Mouse (Mus musculus): ENCODE data around the gene Btbd11. TPM values are rescaled to one million over a fixed set of nuclear protein-coding genes. Genes with fewer than 3 reads are reported as not detected.
A peak's percentile ranks its signal among the peaks of the same experiment; 100 is the strongest.

Gene Btbd11
- polyA plus RNA-seq, 1 experiment: 22.3 TPM

DNA sequence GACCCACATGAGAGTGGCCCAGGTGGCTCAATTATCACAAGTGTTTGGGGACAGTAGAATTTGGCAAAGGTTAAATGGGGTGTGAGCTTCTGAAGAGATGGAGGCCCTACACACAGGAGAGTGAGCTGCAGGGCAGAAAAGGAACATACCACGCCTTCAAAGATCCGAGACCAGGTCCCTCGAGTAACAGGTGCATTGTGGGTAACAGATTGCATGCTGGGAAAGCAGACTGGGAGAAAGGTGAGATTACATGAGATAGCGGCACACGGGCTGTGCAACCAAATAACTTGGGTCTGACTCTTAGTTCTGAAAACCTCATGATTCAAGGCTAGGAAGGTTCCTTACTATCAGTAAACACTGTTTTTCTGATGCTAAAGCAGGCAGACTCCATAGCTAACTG is 209.7 kb downstream of the Btbd11 start:
- no peaks in the 10 kb centered on the region for H3K4me1 ChIP-seq (ENCODE audit: control insufficient read depth, insufficient read depth, low read length)
- H3K27ac ChIP-seq (ENCODE audit: insufficient read depth, low read length): no peak overlapping the region
- no peak overlapping the region for H3K4me3 ChIP-seq (ENCODE audit: insufficient read depth, low read length)
- TF ChIP-seq POLR2A (IDR thresholded peaks at IDR 0.05; ENCODE audit: extremely low read depth, insufficient read depth, low read length) (no peak), CTCF (IDR thresholded peaks at IDR 0.05; ENCODE audit: extremely low read depth, insufficient read depth, low read length) (no peak)

DNA sequence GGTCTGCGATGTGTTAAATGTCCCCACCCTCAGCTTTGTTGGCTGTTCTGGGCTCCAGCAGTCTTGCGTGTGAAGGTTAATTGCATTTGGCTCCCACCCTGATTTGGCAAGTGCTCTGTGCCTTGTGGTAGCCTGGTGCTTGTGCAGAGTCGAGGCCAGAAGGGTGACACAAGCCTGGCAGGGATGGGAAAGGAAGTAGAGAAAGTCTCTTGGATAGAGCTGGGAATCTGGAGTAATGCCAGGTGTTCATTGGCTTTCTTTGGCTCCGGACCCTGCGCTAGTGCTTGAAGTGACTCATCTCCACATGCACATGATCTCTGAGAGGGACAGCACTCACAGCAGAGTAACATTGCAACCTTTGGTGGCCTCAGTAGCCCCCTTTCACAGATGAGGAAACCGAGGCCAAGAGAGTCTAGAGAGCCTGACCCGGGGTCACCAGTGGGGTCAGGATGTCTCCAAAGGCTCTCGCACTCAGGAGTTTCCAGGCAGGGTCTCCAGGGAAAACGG is 211.5 kb downstream of the Btbd11 start:
- Histone ChIP-seq H3K4me1 (ENCODE audit: control insufficient read depth, insufficient read depth, low read length) (no peaks in the 10 kb centered on the region), H3K4me3 (ENCODE audit: insufficient read depth, low read length) (peak overlapping the region; percentile 34; the same call in 1 of the 2 replicates), H3K27ac (ENCODE audit: insufficient read depth, low read length) (no peak overlapping the region)
- TF ChIP-seq CTCF (IDR thresholded peaks at IDR 0.05; ENCODE audit: extremely low read depth, insufficient read depth, low read length) (no peak), POLR2A (IDR thresholded peaks at IDR 0.05; ENCODE audit: extremely low read depth, insufficient read depth, low read length) (no peak)

DNA sequence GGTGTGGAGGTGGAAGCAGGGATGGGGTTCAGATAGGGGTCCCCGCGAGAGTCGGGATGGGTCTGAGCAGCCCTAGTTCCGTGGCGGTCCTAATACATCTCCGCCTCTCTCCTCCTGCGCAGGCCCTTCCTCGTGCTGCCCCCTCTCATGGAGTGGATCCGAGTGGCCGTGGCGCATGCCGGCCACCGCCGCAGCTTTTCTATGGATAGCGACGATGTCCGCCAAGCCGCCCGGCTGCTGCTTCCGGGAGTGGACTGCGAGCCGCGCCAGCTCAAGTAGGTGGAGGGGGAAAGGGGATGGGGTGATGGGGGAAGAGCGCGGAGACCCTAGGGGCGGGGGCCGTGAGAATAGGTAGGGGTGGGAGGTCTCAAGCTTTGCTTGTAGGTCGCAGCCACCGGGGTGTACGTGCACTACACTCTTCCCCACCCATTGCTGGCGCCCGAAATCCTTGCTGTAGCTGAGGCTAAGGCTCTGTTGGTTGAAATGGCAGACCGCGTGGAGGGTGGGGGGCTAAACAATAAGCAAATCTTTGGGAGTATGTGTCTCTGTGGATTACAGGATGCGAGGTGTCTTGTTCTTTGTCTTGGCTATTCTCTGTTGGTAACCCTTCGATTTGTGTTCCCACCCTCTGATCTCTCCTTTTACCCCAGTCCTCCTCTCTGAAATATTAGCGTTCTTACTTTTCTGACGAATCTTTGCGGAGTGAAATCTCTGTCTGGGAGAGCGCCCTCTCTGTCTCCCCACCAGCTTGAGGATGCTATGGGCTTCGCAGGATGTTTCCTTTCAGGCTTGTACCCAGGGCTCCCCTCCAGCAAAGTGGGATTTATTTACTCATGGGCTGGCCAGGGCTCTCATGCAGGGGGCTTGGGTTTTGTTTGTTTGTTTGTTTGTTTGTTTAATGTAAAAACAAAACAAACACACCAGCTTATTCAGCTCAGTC is 212.3 kb downstream of the Btbd11 start:
- H3K27ac ChIP-seq (ENCODE audit: insufficient read depth, low read length): no peak overlapping the region
- TF ChIP-seq POLR2A (IDR thresholded peaks at IDR 0.05; ENCODE audit: extremely low read depth, insufficient read depth, low read length) (no peak), CTCF (IDR thresholded peaks at IDR 0.05; ENCODE audit: extremely low read depth, insufficient read depth, low read length) (no peak)
- H3K4me3 ChIP-seq (ENCODE audit: insufficient read depth, low read length): peak overlapping the region; percentile 34
- H3K4me1 ChIP-seq (ENCODE audit: control insufficient read depth, insufficient read depth, low read length): no peaks in the 10 kb centered on the region

DNA sequence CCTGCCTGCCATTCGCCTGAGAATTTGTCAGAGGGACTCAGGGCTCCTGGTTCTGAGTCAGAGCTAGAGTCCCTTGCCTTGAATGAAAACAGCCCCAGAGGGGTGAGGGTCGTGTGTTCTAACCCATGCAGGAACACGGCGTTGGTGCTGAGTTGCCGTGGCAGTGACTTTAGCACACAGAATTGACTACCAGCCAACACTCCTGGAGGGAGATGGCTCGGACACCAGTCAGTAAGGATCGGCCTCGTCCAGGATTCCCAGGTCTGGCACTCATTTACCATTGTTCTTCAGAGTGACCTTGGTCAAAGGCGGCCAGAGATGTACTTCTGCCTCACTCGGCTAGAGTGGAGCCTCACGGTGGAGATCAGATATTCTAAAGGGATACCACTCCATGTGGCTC is 215.9 kb downstream of the Btbd11 start:
- no peaks in the 10 kb centered on the region for H3K4me1 ChIP-seq (ENCODE audit: control insufficient read depth, insufficient read depth, low read length)
- H3K4me3 ChIP-seq (ENCODE audit: insufficient read depth, low read length): no peak overlapping the region
- H3K27ac ChIP-seq (ENCODE audit: insufficient read depth, low read length): no peak overlapping the region
- TF ChIP-seq POLR2A (IDR thresholded peaks at IDR 0.05; ENCODE audit: extremely low read depth, insufficient read depth, low read length): no peak
- TF ChIP-seq CTCF (IDR thresholded peaks at IDR 0.05; ENCODE audit: extremely low read depth, insufficient read depth, low read length): no peak

DNA sequence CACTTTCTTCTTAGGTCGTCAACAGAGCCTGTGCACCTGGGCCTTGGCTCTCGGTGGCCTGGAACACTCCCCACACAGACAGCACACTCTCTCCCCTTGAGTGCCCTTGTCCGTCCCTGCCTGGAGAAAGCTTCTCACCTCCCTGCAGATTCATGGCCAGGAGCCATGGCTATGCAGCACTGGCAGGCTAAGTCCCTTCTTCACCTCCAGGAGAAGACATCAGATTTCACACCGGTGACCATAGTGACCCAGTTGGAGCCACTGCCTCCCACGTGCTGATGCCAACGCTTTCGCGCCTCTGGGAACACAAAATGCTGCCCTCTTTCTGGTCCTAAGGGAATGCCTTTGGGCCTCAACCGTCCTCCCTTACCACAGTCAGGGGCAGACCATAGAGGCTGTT is 217.9 kb downstream of the Btbd11 start:
- H3K4me3 ChIP-seq (ENCODE audit: insufficient read depth, low read length): no peak overlapping the region

DNA sequence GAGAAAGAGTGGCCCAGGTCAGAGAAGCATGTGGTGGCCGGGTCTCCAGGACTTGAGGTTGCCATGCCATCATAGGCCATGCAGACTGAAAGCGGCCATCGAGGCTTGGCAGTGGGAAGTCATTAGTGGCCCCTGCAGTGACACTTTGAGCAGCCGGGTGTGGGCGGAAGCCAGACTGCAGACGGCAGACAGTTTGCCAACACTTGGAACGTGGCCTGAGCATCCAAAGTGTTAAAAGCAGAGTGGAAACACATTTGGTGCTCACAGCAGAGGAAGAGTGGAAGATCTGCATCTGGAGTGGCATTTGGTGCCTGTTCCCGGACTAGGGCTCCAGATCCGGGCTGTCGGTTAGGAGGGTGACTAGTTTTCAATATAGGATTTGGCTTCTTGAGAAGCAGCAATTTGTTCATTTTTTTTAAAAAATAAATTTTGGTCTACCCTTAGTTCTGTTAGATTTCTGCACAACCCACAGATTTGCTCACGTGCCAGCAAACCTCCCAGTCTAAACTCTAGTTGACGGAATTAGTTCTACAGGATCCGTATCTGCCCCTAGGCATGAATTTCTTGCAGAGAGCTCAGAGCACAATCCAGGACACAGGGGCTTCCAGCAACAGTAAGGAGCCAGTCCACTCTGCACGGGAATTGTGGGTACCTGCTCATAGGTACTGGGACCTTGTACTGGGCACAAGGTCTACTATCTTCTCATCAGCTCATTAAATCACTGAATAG is 222.1 kb downstream of the Btbd11 start:
- no peak overlapping the region for H3K27ac ChIP-seq (ENCODE audit: insufficient read depth, low read length)

More for the DNA sequence above, 217.9 kb downstream of the Btbd11 start:
- TF ChIP-seq CTCF (IDR thresholded peaks at IDR 0.05; ENCODE audit: extremely low read depth, insufficient read depth, low read length) (no peak), POLR2A (IDR thresholded peaks at IDR 0.05; ENCODE audit: extremely low read depth, insufficient read depth, low read length) (no peak)
- H3K4me1 ChIP-seq (ENCODE audit: control insufficient read depth, insufficient read depth, low read length): no peaks in the 10 kb centered on the region; the same call in 1 of the 2 replicates
- H3K27ac ChIP-seq (ENCODE audit: insufficient read depth, low read length): no peak overlapping the region

DNA sequence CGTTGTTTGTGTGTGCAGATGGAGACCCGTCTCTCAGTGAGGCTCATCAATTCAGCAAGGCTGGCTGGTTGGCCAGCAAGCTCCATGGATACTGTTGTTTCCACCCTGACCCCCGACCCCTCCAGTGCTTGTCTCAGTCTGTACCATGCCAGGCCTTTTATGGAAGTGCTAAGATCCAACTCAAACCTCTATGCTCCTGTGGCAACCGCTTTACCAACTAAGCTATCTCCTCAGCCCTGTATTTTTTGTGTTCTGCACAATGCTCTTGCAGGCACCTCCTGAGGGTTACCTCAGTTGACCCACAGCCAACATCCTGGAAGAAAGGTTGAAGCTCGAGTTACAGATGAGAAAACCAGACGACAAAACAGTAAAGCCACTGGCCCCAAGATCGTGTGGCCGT is 230.5 kb downstream of the Btbd11 start:
- Histone ChIP-seq H3K4me1 (ENCODE audit: control insufficient read depth, insufficient read depth, low read length) (no peaks in the 10 kb centered on the region), H3K27ac (ENCODE audit: insufficient read depth, low read length) (no peak overlapping the region), H3K4me3 (ENCODE audit: insufficient read depth, low read length) (no peak overlapping the region)
- TF ChIP-seq CTCF (IDR thresholded peaks at IDR 0.05; ENCODE audit: extremely low read depth, insufficient read depth, low read length): no peak

More for the DNA sequence above, 222.1 kb downstream of the Btbd11 start:
- TF ChIP-seq POLR2A (IDR thresholded peaks at IDR 0.05; ENCODE audit: extremely low read depth, insufficient read depth, low read length) (no peak), CTCF (IDR thresholded peaks at IDR 0.05; ENCODE audit: extremely low read depth, insufficient read depth, low read length) (no peak)
- no peaks in the 10 kb centered on the region; the same call in 1 of the 2 replicates for H3K4me1 ChIP-seq (ENCODE audit: control insufficient read depth, insufficient read depth, low read length)
- H3K4me3 ChIP-seq (ENCODE audit: insufficient read depth, low read length): no peak overlapping the region

DNA sequence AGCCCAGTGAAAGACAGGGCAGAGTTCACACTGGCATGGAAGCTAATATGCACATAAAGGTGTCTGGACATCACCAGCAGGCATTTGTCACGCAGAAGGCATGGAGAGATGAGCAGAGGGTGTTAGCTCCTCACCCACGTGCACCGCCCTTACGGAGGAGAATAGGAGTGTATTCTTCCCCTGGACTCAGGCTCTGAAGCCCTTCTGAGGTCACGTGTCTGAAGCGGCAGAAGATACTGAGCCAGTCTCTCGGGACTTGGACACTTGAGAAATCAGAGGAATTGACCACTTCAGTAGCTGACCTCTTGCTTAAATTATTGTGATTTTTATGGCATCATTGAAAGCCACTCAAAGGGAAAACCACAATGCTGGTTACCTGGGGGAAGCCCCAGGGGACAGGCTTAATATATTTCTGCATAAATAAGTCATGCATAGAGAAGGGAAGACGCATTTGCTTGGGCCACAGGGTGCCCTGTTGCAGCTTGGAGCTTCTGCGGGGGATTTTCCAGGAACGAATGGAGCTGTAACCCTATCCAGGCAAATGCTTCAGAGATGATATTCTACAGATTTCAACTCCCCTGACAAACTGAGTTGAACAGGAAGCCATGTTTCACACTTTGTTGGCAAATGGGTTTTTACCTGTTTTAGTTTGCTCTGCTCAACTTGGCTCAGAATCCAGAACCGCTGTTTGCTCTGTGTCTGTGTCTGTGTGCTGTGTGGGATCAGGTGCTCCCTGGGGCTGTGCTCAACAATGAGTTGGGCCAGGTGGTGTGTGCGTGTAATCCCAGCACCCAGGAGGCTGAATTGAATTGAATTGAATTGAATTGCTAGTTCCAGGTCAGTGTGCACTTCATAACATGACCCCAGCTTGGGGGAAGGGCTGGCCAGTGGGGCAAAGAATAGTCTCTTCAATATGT is 231.1 kb downstream of the Btbd11 start:
- no peak for TF ChIP-seq CTCF (IDR thresholded peaks at IDR 0.05; ENCODE audit: extremely low read depth, insufficient read depth, low read length)
- TF ChIP-seq POLR2A (IDR thresholded peaks at IDR 0.05; ENCODE audit: extremely low read depth, insufficient read depth, low read length): no peak
- Histone ChIP-seq H3K27ac (ENCODE audit: insufficient read depth, low read length) (no peak overlapping the region), H3K4me3 (ENCODE audit: insufficient read depth, low read length) (no peak overlapping the region), H3K4me1 (ENCODE audit: control insufficient read depth, insufficient read depth, low read length) (no peaks in the 10 kb centered on the region)

DNA sequence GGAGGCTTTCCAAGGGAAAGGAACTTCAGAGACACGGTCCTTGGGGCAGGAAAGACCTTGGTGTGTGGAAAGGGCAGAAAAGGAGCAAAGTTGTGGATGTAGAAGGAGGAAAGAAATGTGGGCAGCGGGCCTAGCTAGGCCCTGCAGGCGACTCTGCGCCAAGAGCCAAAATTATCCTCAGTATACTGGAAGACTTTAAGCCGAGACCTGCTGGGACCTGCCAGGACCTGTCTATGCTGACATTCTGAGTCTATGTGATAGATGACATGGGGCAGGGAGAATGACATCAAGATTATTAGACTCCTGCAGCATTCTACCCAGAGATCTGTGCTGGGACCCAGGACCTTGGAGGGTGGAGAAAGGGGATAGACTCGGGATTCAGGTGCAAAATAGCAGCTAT is 234.5 kb downstream of the Btbd11 start:
- no peak overlapping the region for H3K4me3 ChIP-seq (ENCODE audit: insufficient read depth, low read length)
- TF ChIP-seq CTCF (IDR thresholded peaks at IDR 0.05; ENCODE audit: extremely low read depth, insufficient read depth, low read length): no peak
- no peak for TF ChIP-seq POLR2A (IDR thresholded peaks at IDR 0.05; ENCODE audit: extremely low read depth, insufficient read depth, low read length)
- no peaks in the 10 kb centered on the region for H3K4me1 ChIP-seq (ENCODE audit: control insufficient read depth, insufficient read depth, low read length)
- no peak overlapping the region for H3K27ac ChIP-seq (ENCODE audit: insufficient read depth, low read length)

Data from cortical plate, adult 2 months (tissue).